ENCODE assay signal across 20 mouse cellular contexts in genomic region chr2:155945580-155945979, GRCm38 (mm10). TPM values are rescaled to one million over a fixed set of nuclear protein-coding genes. Genes with fewer than 3 reads are reported as not detected.
DNase-seq lines count a peak whose midpoint lies in the region; ATAC-seq lines count a peak whose summit lies in the region.
"Had no signal": no experiment of that assay in that cellular context is flagged by ENCODE, and none has a peak within 500 bp of the region (broad histone marks: within the 10 kb centered on the region; RNA-seq: fewer than 3 reads in every experiment).

No protein-coding gene starts in this region.

- 48% methylated on average over 5 of the region's 5 CpGs for WGBS in hindbrain, embryonic 13.5 days
- WGBS in hindbrain, embryonic 11.5 days = 82% methylated on average over 5 of the region's 5 CpGs
- 23% methylated on average over 5 of the region's 5 CpGs for WGBS in embryonic facial prominence, embryonic 12.5 days
- 60% methylated on average over 5 of the region's 5 CpGs for WGBS in limb, embryonic 10.5 days

- H3K27ac ChIP-seq in hindbrain, embryonic 13.5 days = peak overlapping the region; percentile 23; the same call in 1 of the 2 replicates
- H3K27ac ChIP-seq in hindbrain, embryonic 11.5 days (ENCODE audit: low read depth, low read length) = no peak overlapping the region
- H3K27ac ChIP-seq in embryonic facial prominence, embryonic 12.5 days = peak overlapping the region; percentile 81
- H3K27ac ChIP-seq in limb, embryonic 10.5 days = peak overlapping the region; percentile 83; the same call in 1 of the 2 replicates
- H3K27ac ChIP-seq: heart, embryonic 10.5 days; hindbrain, embryonic 12.5 days; midbrain, embryonic 12.5 days had no signal

- ATAC-seq in hindbrain, embryonic 13.5 days (ENCODE audit: low FRiP score) = no peak
- ATAC-seq in hindbrain, embryonic 11.5 days (ENCODE audit: low FRiP score) = no peak
- no peak for ATAC-seq in embryonic facial prominence, embryonic 12.5 days (ENCODE audit: insufficient number of reproducible peaks, insufficient read depth, low FRiP score, low TSS enrichment)

- no peak overlapping the region for H3K9ac ChIP-seq in hindbrain, embryonic 13.5 days
- no peak overlapping the region for H3K9ac ChIP-seq in hindbrain, embryonic 11.5 days (ENCODE audit: low read depth, low read length)
- H3K9ac ChIP-seq in embryonic facial prominence, embryonic 12.5 days = no peak overlapping the region
- H3K9ac ChIP-seq: midbrain, embryonic 12.5 days had no signal

- H3K4me3 ChIP-seq in hindbrain, embryonic 13.5 days = no peak overlapping the region
- H3K4me3 ChIP-seq in hindbrain, embryonic 11.5 days (ENCODE audit: low read depth, low read length) = no peak overlapping the region
- no peak overlapping the region for H3K4me3 ChIP-seq in embryonic facial prominence, embryonic 12.5 days
- H3K4me3 ChIP-seq in limb, embryonic 10.5 days = no peak overlapping the region
- H3K4me3 ChIP-seq: heart, embryonic 10.5 days; hindbrain, embryonic 12.5 days; midbrain, embryonic 12.5 days; neural tube, embryonic 13.5 days had no signal

- H3K36me3 ChIP-seq in hindbrain, embryonic 13.5 days = no peaks in the 10 kb centered on the region
- H3K36me3 ChIP-seq in hindbrain, embryonic 11.5 days (ENCODE audit: control insufficient read depth, insufficient read depth, low read length) = no peaks in the 10 kb centered on the region
- H3K36me3 ChIP-seq in embryonic facial prominence, embryonic 12.5 days = no peaks in the 10 kb centered on the region
- peaks cover 4% of the 10 kb centered on the region; the same call in 1 of the 2 replicates for H3K36me3 ChIP-seq in limb, embryonic 10.5 days
- H3K36me3 ChIP-seq: heart, embryonic 10.5 days; hindbrain, embryonic 12.5 days; midbrain, embryonic 12.5 days; neural tube, embryonic 13.5 days had no signal

- peaks cover 6% of the 10 kb centered on the region; the same call in 1 of the 2 replicates for H3K27me3 ChIP-seq in hindbrain, embryonic 13.5 days
- no peaks in the 10 kb centered on the region for H3K27me3 ChIP-seq in hindbrain, embryonic 11.5 days (ENCODE audit: control insufficient read depth, insufficient read depth, low read length)
- no peaks in the 10 kb centered on the region for H3K27me3 ChIP-seq in embryonic facial prominence, embryonic 12.5 days
- 0 out of 2 replicates have a peak, but pooled peaks cover 13% of the 10 kb centered on the region for H3K27me3 ChIP-seq in limb, embryonic 10.5 days (ENCODE audit: low read depth, poor library complexity, severe bottlenecking)
- H3K27me3 ChIP-seq: neural tube, embryonic 13.5 days had no signal

- no peak for DNase-seq in hindbrain, embryonic 11.5 days (ENCODE audit: low spot score)
- DNase-seq in limb, embryonic 10.5 days (ENCODE audit: low spot score) = no peak
- no peak for DNase-seq in cerebellum, adult 9-10 months
- no peak for DNase-seq in left cerebral cortex, postnatal 4 days
- DNase-seq in cerebellum, postnatal 10 days = no peak
- DNase-seq: thymus, adult 18-20 months had no signal

- intact Hi-C loops in left cerebral cortex, postnatal 4 days (cut with DNase I) = loop anchor here (5.0 kb wide), 1 partner anchor 98 kb away; no protein-coding TSS in a partner anchor

- no peaks in the 10 kb centered on the region for H3K9me3 ChIP-seq in hindbrain, embryonic 13.5 days
- no peaks in the 10 kb centered on the region for H3K9me3 ChIP-seq in hindbrain, embryonic 11.5 days (ENCODE audit: control insufficient read depth, low read length)
- H3K9me3 ChIP-seq in embryonic facial prominence, embryonic 12.5 days = no peaks in the 10 kb centered on the region
- no peaks in the 10 kb centered on the region for H3K9me3 ChIP-seq in limb, embryonic 10.5 days (replicated peaks)
- H3K9me3 ChIP-seq: heart, embryonic 10.5 days; hindbrain, embryonic 12.5 days; midbrain, embryonic 12.5 days; neural tube, embryonic 13.5 days had no signal

- peaks cover 51% of the 10 kb centered on the region for H3K4me1 ChIP-seq in hindbrain, embryonic 13.5 days (replicated peaks)
- H3K4me1 ChIP-seq in hindbrain, embryonic 11.5 days (replicated peaks; ENCODE audit: control insufficient read depth, insufficient read depth, low read length) = peaks cover 11% of the 10 kb centered on the region; the same call in 1 of the 2 replicates
- H3K4me1 ChIP-seq in embryonic facial prominence, embryonic 12.5 days = peaks cover 62% of the 10 kb centered on the region
- peaks cover 76% of the 10 kb centered on the region for H3K4me1 ChIP-seq in limb, embryonic 10.5 days

- H3K4me2 ChIP-seq in hindbrain, embryonic 13.5 days = no peak overlapping the region
- H3K4me2 ChIP-seq in hindbrain, embryonic 11.5 days (replicated peaks; ENCODE audit: low read depth, low read length) = no peak overlapping the region
- 0 out of 2 replicates have a peak overlapping the region, but pooled peaks have one; percentile 13 for H3K4me2 ChIP-seq in embryonic facial prominence, embryonic 12.5 days (replicated peaks)
- H3K4me2 ChIP-seq: midbrain, embryonic 12.5 days had no signal

RNA-seq across cellular contexts. Expression of gene Gdf5, which starts 0.4 kb away (rescaled TPM):
- 2.0 and 3.6 TPM in 2 replicates for polyA plus RNA-seq in hindbrain, embryonic 13.5 days (2015; fragmentation: Nextera tagmentation; extraction: Ambion mirVana)
- polyA plus RNA-seq in hindbrain, embryonic 11.5 days (2014; fragmentation: Nextera tagmentation; extraction: Ambion mirVana) = 1.3 and 1.4 TPM in 2 replicates
- 5.6 and 10.5 TPM in 2 replicates for polyA plus RNA-seq in embryonic facial prominence, embryonic 12.5 days (2016; fragmentation: Nextera tagmentation; extraction: Ambion mirVana)
- polyA plus RNA-seq in limb, embryonic 10.5 days (2016; fragmentation: Nextera tagmentation; extraction: Ambion mirVana) = 1.4 and 8.1 TPM in 2 replicates
- 1 to 10 TPM in 1 of 2 experiments, under 1 TPM in 1; 0.99 to 1.8 TPM for total RNA-seq in left cerebral cortex, postnatal 4 days (2021)
- total RNA-seq: heart, postnatal 10 days; megakaryocyte progenitor cell, adult 5-6 weeks had no signal
- polyA plus RNA-seq: C2C12; inflammation-experienced regulatory T-cells, adult 6 months; liver, embryonic 16.5 days had no signal

RNA-seq across cellular contexts. Expression of gene Gm15557, which starts 5.1 kb away (rescaled TPM):
- 0.16 TPM in 1 of 2 replicates, not detected in the other for polyA plus RNA-seq in hindbrain, embryonic 13.5 days (2015; fragmentation: Nextera tagmentation; extraction: Ambion mirVana)
- polyA plus RNA-seq in hindbrain, embryonic 11.5 days (2014; fragmentation: Nextera tagmentation; extraction: Ambion mirVana) = not detected in 2 replicates
- 0.28 TPM in 1 of 2 replicates, not detected in the other for polyA plus RNA-seq in embryonic facial prominence, embryonic 12.5 days (2016; fragmentation: Nextera tagmentation; extraction: Ambion mirVana)
- polyA plus RNA-seq in limb, embryonic 10.5 days (2016; fragmentation: Nextera tagmentation; extraction: Ambion mirVana) = 0.13 and 0.18 TPM in 2 replicates
- total RNA-seq in left cerebral cortex, postnatal 4 days (2021) = not detected
- total RNA-seq: adrenal gland, adult 18-20 months; gastrocnemius, postnatal 36 days; heart, postnatal 10 days; left cerebral cortex, adult 18-20 months; megakaryocyte progenitor cell, adult 5-6 weeks had no signal
- polyA plus RNA-seq: C2C12; heart, embryonic 10.5 days; hindbrain, embryonic 12.5 days; inflammation-experienced regulatory T-cells, adult 6 months; liver, embryonic 16.5 days; midbrain, embryonic 12.5 days; neural tube, embryonic 13.5 days had no signal

RNA-seq across cellular contexts. Expression of gene Cep250, which starts 10.7 kb away (rescaled TPM):
- 18.1 and 18.7 TPM in 2 replicates for polyA plus RNA-seq in hindbrain, embryonic 13.5 days (2015; fragmentation: Nextera tagmentation; extraction: Ambion mirVana)
- 14.9 and 23.3 TPM in 2 replicates for polyA plus RNA-seq in hindbrain, embryonic 11.5 days (2014; fragmentation: Nextera tagmentation; extraction: Ambion mirVana)
- 33.3 and 35.2 TPM in 2 replicates for polyA plus RNA-seq in embryonic facial prominence, embryonic 12.5 days (2016; fragmentation: Nextera tagmentation; extraction: Ambion mirVana)
- polyA plus RNA-seq in limb, embryonic 10.5 days (2016; fragmentation: Nextera tagmentation; extraction: Ambion mirVana) = 28.7 and 34.3 TPM in 2 replicates
- total RNA-seq in left cerebral cortex, postnatal 4 days (2021) = 10 to 100 TPM; 22.2 to 23.9 TPM

RNA-seq across cellular contexts. Expression of gene Uqcc1, which starts 15.5 kb away (rescaled TPM):
- polyA plus RNA-seq in hindbrain, embryonic 13.5 days (2015; fragmentation: Nextera tagmentation; extraction: Ambion mirVana) = 57.6 and 59.6 TPM in 2 replicates
- polyA plus RNA-seq in hindbrain, embryonic 11.5 days (2014; fragmentation: Nextera tagmentation; extraction: Ambion mirVana) = 69.6 and 80.8 TPM in 2 replicates
- polyA plus RNA-seq in embryonic facial prominence, embryonic 12.5 days (2016; fragmentation: Nextera tagmentation; extraction: Ambion mirVana) = 61.3 and 71.5 TPM in 2 replicates
- 78.6 and 83.1 TPM in 2 replicates for polyA plus RNA-seq in limb, embryonic 10.5 days (2016; fragmentation: Nextera tagmentation; extraction: Ambion mirVana)
- 10 to 100 TPM; 42.3 to 43.7 TPM for total RNA-seq in left cerebral cortex, postnatal 4 days (2021)
